Mouse (Mus musculus): ENCODE measurements around the gene Tekt4.

The Tekt4 gene

DNA sequence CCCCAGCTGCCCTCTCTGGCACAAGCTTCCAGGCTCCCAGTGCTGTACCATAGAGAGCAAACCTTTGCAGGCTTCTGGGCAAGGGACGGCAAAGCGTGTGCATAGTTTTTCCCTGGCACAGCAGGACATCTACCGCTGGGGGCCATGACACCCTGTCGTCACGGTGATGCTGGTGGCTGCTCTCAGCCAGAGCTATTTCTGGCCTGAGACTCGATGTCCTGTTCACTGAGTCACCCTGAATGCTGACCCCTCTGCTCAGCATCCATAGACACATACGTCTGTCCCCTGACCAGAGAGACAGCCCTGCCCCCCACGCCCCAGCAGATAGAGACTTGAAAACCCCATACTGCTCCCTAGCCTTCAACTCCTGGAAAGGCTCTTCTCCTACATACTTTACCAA is 25.7 kb downstream of the Tekt4 start:
- no peak for DNase-seq

DNA sequence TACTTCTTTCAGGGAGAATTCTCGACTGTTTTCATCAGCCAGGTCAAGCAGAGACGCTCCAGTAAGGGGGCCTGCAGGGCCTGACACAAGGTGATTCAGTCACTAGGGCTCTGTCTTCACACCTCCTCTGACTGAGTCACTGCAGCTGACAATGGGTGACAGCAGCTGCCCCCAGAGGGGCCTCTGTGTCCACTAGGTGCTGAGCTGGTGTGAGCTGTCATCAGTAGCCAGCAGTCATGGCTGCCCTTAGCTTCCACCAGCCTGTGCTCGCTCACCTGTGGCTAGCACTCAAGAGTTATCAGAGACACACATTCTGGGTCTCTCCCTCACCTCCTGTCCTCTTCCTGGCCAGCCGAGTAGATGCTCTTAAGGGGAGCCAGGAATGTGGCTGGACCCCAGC is 26.4 kb downstream of the Tekt4 start:
- DNase-seq = no peak

DNA sequence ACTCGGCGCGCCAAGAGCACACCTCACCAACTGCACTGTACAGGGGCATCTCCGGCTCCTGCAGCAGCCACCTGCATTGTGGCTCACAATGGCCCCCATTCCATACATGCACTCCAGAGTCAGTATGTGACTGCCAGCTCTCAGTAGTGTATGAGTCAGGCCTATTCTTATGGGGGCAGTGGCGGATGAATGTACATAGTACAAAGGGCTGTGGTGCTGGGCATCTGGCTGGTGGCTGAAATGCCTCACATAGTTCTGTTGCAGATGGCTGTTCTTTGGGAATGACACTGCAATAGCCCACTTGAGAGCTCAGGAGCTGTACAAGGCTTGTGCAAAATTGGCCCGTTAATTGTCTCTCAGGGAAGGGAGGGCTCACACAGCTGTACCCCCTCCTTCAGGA is 27.7 kb downstream of the Tekt4 start:
- DNase-seq = no peak

DNA sequence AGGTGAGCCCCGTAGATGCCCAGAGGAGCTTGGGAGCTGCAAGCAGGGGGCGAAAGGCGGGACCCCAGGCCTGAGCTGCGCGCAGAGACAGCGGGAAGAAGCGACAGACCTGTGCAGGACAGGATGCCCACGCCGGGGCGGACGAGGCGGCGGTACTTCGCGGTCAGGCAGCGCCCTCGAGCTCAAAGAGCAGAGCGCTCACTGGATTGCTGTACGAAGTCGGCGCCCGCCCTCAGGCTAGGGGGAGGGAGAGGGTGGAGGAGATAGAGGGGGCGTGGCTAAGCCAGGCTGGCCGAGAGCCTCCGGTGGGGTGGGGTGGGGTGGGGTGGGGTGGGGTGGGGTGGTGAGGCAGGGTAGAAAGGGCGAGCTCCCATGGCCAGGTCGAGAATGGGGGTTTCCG is 42.6 kb downstream of the Tekt4 start, which contains the start of gene Sstr5:
Gene Sstr5 (minus strand): TSS at position 276 of the 400 bp plus-strand sequence.
- DNase-seq = no peak

DNA sequence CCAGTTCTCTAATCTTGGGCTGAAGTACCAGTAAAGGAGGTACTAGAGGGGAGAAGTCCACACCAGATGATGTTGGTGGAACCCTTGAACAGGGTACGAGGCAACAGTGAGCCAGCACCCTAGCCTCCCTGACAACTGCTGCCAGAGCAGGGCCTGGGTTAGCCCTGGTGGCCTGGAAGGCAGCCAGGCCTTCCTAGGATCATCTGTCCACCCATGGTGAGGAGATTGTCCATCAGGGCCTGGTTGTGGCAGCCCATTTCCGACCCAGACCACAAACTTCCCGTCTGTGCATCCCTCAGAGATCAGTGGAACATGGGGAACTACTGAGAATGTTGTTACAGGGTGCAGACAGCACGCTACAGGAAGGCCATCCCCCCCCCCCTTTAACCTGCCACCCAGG is 48.2 kb downstream of the Tekt4 start:
- DNase-seq = no peak

DNA sequence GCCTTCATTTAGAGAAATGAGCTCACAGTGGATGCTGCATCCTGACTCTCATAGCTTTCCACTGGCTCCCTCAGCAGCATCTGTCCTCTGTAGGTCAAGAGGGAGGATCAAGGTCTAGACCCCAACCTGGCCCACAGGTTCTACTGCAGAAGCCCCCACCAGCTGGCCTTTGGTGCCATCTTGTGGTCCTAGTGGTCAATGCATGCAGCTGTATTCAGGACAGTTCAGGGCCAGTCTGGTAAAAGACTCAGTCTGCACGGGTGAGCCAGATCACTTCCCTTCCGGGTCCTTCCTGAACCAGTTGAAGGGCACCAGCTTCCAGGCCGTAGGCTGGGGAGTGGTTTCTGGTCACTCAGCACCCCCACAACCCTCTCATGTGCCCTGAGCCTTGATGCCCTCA is 53.4 kb downstream of the Tekt4 start:
- peak; percentile 27 for DNase-seq

DNA sequence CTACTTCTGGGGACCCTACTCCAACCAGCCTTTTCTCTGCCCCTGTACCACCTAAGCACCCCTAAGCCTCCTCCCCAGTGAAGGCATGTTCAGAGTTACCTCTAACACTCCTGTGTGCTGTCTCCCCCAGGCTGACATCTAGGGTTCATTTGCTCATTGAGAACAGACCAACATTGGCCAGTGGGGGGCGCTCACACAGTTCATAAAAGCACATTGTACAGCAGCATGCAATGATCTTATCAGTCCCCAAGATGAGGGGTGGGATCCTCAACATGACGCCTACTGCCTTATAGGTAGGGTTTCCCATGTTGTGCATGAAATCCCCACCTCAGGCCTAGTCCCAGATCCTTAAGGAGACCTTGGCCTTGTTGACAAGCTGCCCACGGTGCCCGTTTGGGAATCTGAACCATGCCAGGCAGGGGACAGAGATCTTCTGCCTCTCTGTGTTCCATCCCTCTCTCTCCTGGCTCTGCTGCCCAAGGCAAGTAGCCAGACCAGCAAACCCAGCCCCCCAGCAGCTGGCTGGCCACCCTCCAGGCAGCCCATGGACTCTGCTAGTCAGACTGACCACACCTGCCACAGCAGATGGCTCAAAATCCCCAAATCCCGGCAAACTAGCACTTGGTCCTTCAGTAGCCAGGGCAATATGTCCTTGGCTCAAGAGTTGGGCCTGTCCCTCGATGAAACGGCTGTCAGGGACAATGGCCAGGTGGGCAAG is 54.6 kb downstream of the Tekt4 start:
- peak; percentile 26 for DNase-seq

DNA sequence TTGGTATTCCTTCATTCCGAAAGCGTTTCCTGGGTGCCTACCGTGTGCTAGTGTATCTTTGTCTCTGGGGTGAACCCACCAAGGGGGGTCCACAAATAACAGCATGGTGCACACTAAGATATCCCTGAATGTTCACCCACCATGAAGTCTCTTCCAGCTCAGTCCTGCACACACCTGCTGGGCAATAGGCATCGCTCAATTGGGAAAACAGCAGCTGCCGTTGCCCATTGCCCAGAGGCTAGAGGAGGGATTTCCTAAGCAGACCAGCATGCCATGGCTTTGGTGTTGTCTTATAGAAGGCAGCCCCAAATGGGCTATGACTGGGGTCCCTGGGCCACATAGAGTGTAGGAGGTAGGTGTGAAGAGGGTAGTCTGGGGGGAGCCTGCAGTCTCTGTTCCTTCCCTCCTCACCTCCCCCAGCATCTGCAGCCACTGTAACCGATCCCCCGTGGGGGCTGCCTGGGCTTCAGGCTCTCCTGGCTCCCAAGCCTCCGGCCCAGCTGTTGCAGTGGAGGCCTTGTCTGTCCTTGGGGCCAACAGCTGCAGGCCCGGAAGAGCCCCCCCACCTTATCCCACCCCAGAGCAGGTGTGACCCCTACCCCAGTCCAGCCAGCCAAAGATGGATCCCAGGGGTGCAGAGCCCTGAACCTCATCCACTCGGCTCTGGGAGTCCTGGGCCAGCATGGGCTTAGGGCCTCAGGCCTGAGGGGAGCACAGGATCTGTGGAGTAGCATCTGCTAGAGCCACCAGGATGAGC is 55.8 kb downstream of the Tekt4 start:
- no peak for DNase-seq

DNA sequence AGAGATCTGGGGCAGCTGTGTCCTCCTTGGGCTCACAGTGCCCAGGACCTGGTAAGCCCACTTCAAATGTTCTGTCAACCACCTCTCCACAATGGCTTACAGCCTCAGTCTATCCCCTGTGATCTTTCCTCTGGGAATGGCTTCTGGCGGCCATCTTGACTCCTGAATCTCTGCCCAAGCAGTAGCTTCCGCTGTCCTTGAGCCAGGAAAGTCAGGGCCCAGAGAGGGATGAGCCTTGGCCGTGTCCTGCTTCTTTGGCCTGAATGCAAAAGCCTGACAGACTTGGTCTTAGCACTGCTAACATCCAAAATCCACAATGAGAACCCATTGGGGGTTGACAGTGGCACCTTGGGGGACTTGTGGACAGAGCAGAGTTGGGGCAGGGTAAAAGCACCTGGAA is 57.5 kb downstream of the Tekt4 start:
- no peak for DNase-seq

DNA sequence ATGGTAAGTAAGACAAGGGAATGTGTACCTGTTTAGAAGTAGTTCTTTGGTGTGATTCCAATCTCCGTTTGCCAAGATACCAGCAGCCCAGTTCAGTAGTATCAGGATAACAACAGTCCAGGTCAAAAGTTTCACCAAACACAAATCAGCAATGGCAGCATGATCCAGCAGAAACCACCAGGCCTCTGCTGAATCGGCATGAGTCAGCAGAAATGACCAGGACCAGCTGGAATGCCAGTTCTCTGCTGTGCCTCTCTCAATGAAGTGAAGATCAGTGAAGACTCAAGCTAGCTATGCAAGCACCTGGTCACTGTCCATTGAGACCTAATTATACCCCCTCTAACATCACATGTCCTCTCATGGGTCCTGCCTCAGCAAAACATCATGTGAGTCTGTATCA is 59.6 kb downstream of the Tekt4 start:
- no peak for DNase-seq

DNA sequence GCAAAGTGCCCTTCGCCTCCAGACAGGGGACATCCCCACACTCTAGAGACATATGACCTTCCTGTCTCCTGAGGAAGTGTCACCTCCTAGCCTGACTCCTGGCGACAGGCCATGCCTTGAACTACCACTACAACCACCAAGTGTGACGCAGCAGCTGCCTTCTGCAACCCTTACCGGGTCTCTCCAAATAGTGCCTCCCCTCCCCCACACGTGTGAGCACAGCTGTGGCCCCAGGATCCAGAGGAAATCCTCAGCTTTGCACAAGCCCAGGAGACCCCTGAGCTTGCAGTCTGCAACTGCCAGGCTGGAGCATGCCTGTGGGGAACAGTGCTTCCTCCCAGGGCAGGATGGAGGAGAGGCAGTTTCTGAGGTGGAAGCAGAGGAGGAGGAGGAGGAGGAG is 61.9 kb downstream of the Tekt4 start:
- DNase-seq = no peak

DNA sequence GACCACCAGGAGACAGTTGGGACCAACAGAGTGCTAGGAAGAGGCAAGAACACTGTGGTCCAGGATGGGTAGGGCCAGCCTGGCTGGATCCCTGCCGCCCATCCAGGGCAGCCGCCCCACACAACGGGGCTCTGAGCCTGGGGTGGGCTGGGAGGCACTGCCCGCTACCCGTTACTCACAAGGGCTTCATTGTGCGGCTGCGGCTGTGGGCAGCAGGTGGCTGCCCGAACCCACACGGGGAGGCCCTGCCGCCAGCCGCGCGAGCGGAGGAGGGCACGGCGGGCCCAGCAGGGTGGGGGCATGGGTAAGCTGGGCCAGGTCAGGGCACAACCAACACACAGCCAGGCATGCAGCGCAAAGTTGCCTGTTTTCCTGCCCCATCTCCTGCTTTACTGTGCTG is 63.7 kb downstream of the Tekt4 start:
- peak; percentile 16 for DNase-seq

DNA sequence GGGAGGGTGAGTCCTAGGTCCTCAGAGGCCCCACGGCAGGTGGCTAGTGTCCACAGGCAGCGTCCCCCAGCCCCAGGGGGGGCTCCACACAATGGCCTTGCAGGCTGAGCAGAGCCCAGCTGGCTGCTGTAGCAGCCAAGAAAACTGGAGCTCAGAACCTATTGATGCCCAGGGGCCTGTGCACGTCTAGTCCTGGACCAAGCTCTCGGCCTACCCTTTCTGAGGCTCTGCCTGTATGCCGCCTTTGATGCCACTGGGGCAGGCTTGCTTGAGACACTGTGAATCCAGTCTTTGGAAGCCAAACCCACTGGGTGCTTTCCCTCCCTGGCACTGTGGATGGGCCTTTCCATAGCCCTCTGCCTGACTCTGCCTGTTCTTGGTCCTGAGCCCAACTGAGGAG is 65.1 kb downstream of the Tekt4 start:
- DNase-seq = no peak

DNA sequence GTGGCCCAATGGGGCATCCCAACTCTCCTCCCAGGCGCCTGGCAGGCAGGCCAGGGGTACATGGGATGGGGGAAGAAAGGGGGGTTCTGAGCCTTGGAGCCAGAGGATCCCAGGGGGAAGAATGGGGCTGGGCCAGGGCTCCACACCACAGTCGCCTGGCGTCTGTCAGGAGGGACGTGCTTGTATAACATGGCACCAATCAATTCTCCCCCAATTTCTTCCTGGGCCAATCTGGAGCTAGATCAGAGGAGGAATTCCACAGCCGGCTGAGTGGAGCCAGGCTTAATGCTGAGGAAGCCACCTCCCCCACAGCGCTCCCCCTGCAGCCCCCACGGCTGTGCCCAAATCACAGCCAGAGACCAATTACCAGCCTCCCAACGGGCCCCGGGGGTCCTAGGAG is 66.1 kb downstream of the Tekt4 start:
- no peak for DNase-seq

DNA sequence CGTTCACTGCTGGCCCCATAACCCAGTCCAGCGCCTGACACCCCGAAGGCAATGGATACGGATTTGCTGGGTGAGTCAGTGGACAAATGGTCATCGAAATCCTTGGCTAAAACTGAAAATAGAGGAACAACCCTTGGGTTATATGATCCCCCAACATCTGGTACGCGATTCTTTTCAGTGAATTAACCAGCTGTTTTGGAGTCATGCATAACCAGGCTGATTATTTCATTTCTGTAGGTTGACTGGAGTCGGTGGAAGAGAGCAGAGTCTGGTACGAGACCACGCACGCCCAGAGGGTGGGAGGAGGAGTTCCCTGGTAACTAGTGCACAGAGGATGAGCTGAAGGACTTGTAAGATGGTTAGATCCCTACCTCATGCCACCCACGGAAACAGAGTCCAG is 67.7 kb downstream of the Tekt4 start:
- no peak for DNase-seq

All from cerebellum, adult 11 months (tissue).